Mouse (Mus musculus) testis, adult 2 months (tissue): ENCODE measurements at regions not wholly inside any gene's neighbourhood (a gene's known extent, or its start where the extent isn't known, plus 50 kb on each side); places are given as distances from the start of the nearest gene placed in this dataset.

Experiments used
- H3K27ac ChIP-seq: fragments of 200-500 bp; 2 replicates; pipeline ENCODE4 v1.5.1; 2012; ENCODE audit warnings: low read depth, low read length; ENCODE audit not compliant: control insufficient read depth, insufficient read depth
- H3K27me3 ChIP-seq: fragments of 200-500 bp; 2 replicates; pipeline ENCODE4 v1.6.1; 2012; ENCODE audit warnings: mild to moderate bottlenecking, low read length, moderate library complexity; ENCODE audit not compliant: control insufficient read depth, insufficient read depth
- H3K36me3 ChIP-seq: fragments of 200-500 bp; 2 replicates; pipeline ENCODE4 v1.6.1; 2012; ENCODE audit warnings: mild to moderate bottlenecking, low read length; ENCODE audit not compliant: control insufficient read depth, insufficient read depth
- H3K4me1 ChIP-seq: fragments of 200-500 bp; 2 replicates; pipeline ENCODE4 v1.6.1; 2012; ENCODE audit warnings: low read length; ENCODE audit not compliant: control insufficient read depth, insufficient read depth
- H3K4me3 ChIP-seq: fragments of 200-500 bp; 2 replicates; pipeline ENCODE4 v1.5.1; 2012; ENCODE audit warnings: low read depth, mild to moderate bottlenecking, low read length, moderate library complexity, mixed read lengths; ENCODE audit not compliant: control insufficient read depth
- CTCF ChIP-seq: fragments of 200-500 bp; IDR thresholded peaks from 2 replicates; pipeline ENCODE4 v1.5.1; 2012; ENCODE audit warnings: low read depth, mild to moderate bottlenecking, inconsistent platforms, low read length, moderate library complexity; ENCODE audit not compliant: control insufficient read depth, insufficient read depth, insufficient replicate concordance
- POLR2A ChIP-seq: fragments of 200-500 bp; IDR thresholded peaks from 2 replicates; pipeline ENCODE4 v1.6.1; 2012; ENCODE audit warnings: low read depth, mild to moderate bottlenecking, inconsistent platforms, low read length, moderate library complexity; ENCODE audit not compliant: control insufficient read depth

GRCm38 (mm10) chr1:193751819-193752251 is 381.7 kb upstream of the Camk1g start:
- Histone ChIP-seq H3K4me1 (no peaks in the 10 kb centered on the region), H3K4me3 (no peak overlapping the region), H3K27ac (no peak overlapping the region), H3K36me3 (no peaks in the 10 kb centered on the region), H3K27me3 (no peaks in the 10 kb centered on the region)
- TF ChIP-seq POLR2A (no peak), CTCF (no peak)

GRCm38 (mm10) chr1:193750929-193751328 is 380.8 kb upstream of the Camk1g start:
- H3K4me3 ChIP-seq: no peak overlapping the region
- no peaks in the 10 kb centered on the region for H3K27me3 ChIP-seq
- TF ChIP-seq CTCF (no peak), POLR2A (no peak)
- H3K27ac ChIP-seq: no peak overlapping the region
- no peaks in the 10 kb centered on the region for H3K36me3 ChIP-seq
- H3K4me1 ChIP-seq: no peaks in the 10 kb centered on the region

- Histone ChIP-seq H3K4me3 (no peak overlapping the region), H3K27ac (no peak overlapping the region)
- TF ChIP-seq POLR2A (no peak), CTCF (no peak)
These were observed 377.4 kb upstream of the Camk1g start for GRCm38 (mm10) chr1:193747426-193747960.

GRCm38 (mm10) chr1:193742688-193743087 is 372.6 kb upstream of the Camk1g start:
- H3K27ac ChIP-seq: no peak overlapping the region
- TF ChIP-seq POLR2A (no peak), CTCF (no peak)
- H3K4me1 ChIP-seq: no peaks in the 10 kb centered on the region
- no peaks in the 10 kb centered on the region for H3K36me3 ChIP-seq
- no peaks in the 10 kb centered on the region for H3K27me3 ChIP-seq
- no peak overlapping the region for H3K4me3 ChIP-seq

More at GRCm38 (mm10) chr1:193747426-193747960, 377.4 kb upstream of the Camk1g start:
- Histone ChIP-seq H3K27me3 (no peaks in the 10 kb centered on the region), H3K4me1 (no peaks in the 10 kb centered on the region), H3K36me3 (no peaks in the 10 kb centered on the region)

- Histone ChIP-seq H3K27me3 (no peaks in the 10 kb centered on the region), H3K4me3 (no peak overlapping the region), H3K27ac (no peak overlapping the region), H3K36me3 (no peaks in the 10 kb centered on the region), H3K4me1 (no peaks in the 10 kb centered on the region)
- TF ChIP-seq POLR2A (no peak), CTCF (no peak)
These were observed 368.7 kb upstream of the Camk1g start for GRCm38 (mm10) chr1:193738821-193739220.

- Histone ChIP-seq H3K4me3 (no peak overlapping the region), H3K27ac (no peak overlapping the region), H3K27me3 (no peaks in the 10 kb centered on the region), H3K36me3 (no peaks in the 10 kb centered on the region), H3K4me1 (no peaks in the 10 kb centered on the region)
- TF ChIP-seq CTCF (no peak), POLR2A (no peak)
These were observed 365.9 kb upstream of the Camk1g start for GRCm38 (mm10) chr1:193735949-193736518.

- TF ChIP-seq CTCF (no peak), POLR2A (no peak)
These were observed 364.1 kb upstream of the Camk1g start for GRCm38 (mm10) chr1:193734014-193734763.

More at GRCm38 (mm10) chr1:193734014-193734763, 364.1 kb upstream of the Camk1g start:
- Histone ChIP-seq H3K4me1 (no peaks in the 10 kb centered on the region), H3K27ac (no peak overlapping the region), H3K27me3 (no peaks in the 10 kb centered on the region), H3K4me3 (no peak overlapping the region), H3K36me3 (no peaks in the 10 kb centered on the region)
